Mouse (Mus musculus): ENCODE data around the gene Epop.

Gene Epop

DNA sequence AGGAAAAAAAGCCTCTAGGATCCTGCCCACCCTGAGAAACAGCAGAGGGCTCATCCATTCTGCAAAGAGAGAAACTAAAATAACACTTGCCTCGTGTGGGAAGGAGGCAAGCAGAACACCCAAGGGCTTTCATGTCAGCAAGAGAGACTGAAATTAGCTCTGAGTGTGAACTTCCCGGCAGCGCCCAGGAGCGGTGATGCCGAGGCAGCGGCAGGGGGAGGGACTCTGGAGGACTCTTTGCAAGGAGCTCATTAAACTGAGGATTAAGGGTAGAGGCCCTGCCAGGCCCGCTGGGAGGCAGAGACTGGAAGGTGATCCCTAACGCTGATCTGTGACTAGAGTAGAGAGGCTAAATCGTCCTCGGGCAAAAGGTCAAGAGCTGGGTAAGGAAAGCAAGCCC lies 40.3 kb downstream of the Epop start:
- no peak for DNase-seq (ENCODE audit: low read depth)

DNA sequence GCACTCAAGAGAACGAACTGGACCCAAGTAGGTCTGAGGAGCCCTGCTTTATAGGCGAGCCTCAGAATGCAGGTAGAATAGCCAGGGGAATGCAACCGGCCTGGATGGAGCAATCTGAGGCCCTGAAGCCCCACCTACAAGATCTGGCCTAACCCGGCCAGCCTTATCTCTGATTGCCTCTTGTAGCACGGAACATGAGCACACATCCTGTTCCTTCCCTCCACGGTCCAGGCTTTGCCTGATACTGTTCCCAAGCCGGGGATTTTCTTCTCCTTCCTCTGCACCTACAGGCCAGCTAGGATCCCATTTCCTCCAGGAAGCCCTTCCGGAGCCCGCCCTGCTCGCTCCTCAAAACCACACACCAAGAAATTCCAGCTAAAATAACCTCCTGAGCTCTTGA lies 43.6 kb downstream of the Epop start:
- no peak for DNase-seq (ENCODE audit: low read depth)

DNA sequence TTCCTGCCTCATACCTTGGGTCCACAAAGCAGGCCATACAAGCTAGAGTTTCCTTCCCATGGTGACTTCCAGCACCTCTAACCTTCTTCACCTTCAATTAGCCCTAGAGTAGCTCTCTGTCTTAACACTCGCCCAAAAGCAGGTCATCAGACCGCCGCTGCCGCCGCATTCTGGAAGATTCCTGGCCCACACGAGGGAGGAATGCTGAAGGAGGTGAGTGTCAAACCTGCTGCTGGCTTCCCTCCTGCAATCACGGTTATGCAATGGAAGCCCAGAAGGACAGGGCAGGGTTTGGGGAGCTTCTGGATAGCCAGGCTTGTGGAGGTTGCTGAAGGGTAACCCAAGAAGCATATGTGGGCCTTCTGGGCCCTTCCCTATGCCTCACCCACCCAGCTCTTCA lies 45.0 kb downstream of the Epop start:
- DNase-seq (ENCODE audit: low read depth): no peak

DNA sequence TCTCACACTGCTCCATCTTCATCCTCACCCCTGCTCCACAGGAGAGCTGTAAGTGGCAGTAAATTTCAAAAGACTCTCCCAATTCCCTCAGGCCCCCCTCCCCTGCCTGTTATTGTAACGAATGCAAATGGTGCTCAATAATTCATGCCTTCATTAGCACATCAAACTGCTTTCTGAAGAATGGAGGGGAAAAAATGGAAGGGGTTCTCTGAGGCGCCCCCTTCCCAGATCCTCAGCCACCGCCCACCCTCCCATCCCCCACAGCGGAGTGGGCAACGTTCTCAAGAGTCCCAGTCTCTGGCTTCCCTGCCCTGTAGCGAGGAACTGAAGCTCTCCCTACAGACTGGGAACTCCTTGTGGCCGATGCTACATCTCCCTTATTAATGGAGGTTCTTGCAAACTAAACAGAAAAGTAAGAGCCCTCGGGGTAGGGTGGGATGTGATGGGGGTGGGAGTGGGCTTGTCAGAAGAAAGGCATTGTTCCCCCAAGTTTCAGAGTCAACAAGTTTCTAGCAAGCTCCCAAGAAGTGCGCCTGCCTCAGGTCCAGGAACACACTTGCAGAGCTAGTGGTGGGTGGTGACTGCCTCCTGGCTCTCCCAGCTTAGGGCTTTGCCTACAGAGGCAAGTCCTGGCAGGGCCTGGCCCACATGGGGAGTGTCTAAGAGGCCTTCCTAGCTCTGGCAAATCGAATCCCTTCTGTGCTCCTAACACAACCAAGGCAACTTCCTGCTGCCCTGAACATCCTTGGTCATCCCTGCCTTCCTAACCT lies 50.2 kb downstream of the Epop start:
- no peak for DNase-seq (ENCODE audit: low read depth)

DNA sequence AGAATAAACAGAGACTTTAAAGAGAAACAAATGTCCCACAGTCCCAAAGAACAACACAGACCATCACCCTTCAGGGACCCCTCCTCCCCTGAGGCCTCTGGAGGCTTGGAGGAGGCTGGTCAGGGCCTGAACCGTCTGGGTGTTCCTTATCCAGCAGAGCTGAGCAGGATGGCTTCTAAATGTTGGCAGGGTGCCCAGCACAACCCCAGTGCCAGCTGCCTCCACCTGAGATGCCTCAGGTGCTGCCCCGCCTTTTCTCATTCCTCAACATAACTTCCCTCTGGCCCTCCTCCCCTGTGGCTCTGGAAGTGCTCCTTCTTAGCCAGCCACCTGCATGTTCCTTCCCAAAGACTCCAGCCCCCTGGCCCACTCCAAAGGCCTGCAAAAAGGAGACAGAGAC lies 51.2 kb downstream of the Epop start:
- DNase-seq (ENCODE audit: low read depth): no peak
